Mouse (Mus musculus) mammary gland, adult 2 months (tissue): Measurements from ENCODE around the gene Sgcb. TPM values are rescaled to one million over a fixed set of nuclear protein-coding genes. Genes with fewer than 3 reads are reported as not detected.

ENCODE experiments used
- polyA plus RNA-seq: library from polyadenylated mRNA; depleted of rRNA; stranded (reverse); fragments of >200 nt; gene quantifications from 2 replicates; pipeline ENCODE4 v1.2.3, GENCODE M21; 2012; ENCODE audit warnings: low replicate concordance; rRNA removed

The Sgcb gene
- polyA plus RNA-seq, result 6.2 and 22.5 TPM in 2 replicates

DNA sequence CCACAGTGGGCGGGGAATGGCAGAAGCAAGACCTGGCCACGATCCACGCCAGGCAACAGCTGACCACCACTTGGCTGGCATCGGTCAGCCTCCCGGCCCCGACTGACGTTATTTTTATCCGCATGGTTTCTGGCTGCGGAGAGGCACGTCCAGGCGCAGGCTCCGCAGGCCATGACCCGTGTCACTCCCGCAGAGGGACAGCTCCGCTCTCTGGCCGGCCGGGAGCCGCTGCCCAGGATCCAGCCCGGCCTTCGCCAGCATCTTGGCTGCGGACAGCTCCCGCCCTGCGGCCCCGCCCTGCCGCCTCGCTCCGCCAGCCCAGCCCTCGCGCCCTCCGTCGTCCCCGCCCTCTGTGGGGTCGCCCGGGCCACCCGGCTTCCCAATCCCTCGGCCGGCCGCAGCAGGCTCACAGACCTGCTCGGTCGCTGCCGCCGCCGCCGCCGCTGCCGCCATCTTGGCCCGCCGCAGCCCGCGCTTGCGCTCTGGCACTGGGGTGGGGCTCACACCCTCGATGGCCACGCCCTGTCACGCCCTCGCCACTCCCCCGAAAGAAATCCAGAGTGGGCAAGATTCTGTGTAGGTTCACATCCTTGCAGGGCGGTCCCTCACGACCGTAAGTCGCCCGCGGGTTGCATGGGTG lies at the start of gene Sgcb:
Sgcb (minus strand) TSS at position 530 of the 640 bp plus-strand sequence.

DNA sequence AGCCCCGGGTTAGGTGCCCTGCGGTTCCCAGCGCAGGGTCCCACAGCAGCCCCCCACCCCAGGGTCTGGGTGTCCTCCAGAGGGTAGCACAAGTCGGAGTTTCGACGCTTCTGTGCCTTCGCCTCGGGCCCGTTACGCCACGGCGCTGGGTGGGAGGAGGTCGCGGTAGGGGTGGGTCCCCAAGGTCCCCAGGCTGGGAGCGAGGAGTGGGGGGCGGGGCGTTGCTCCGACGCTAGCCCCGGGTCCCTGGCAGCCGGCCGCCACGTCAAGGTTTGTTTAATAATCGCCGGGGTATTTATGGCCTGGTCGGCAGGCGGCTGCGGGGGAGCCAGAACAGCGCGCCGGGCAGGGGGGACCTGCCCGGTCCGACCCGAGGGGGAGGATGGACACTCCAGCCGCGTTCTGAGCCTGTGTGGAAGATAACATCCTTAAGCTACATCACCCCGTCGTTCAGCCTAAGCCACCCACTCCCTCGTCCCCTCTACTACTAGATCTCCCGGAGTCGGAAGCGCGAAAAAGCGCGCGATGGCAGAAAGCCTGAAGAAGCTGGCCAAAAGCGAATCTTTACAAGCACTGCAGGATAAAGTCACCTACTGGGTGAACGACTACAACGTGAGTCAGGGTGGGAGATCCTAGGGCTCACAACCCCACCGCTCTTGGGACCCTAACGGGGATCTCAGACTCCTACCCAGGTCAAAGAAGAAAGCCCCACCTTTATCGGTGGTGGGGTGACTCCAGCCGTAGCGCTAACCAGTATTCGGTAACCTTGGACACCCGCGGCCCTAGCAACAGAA lies 3.7 kb upstream of the Sgcb start, which contains the start of gene Spata18:
Spata18 (plus strand) TSS at position 319 of the 794 bp plus-strand sequence.

DNA sequence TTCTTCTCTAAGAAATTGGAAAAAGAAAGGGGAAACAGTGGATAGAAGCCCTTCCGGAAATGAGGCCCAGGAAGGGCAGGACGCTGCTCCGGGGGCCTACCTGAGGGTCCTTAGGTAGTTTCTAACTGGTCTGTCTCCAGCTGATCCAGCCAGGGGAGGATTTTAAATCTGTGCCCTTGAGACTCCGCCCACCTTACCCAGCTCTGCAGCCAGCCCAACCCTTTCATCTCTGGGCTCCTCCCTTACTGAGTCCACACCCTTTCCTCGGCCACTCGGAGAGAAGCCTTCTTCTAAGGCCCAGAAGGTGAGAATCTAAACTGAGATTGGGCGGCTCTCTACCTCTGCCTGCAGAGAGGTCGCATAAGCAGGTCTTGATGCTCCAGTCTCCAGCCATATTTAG lies 15.3 kb downstream of the Sgcb start, which contains the start of gene Lrrc66:
Lrrc66 (minus strand) TSS at position 236 of the 400 bp plus-strand sequence.

Other genes with a start within 250 kb of the Sgcb start
- 0.08 and 0.42 TPM in 2 replicates for gene Cwh43, start 241.7 kb downstream of the Sgcb start, polyA plus RNA-seq
- 2.9 and 5.9 TPM in 2 replicates for gene Dcun1d4, start 166.8 kb downstream of the Sgcb start, polyA plus RNA-seq
- gene Lrrc66, start 15.3 kb downstream of the Sgcb start, polyA plus RNA-seq, result 0.03 TPM in 1 of 2 replicates, not detected in the other
- not detected in 2 replicates for gene Spata18, start 3.6 kb upstream of the Sgcb start, polyA plus RNA-seq